Mouse (Mus musculus): ENCODE results near the gene Adarb1. TPM values are rescaled to one million over a fixed set of nuclear protein-coding genes. Genes with fewer than 3 reads are reported as not detected.

Gene Adarb1
- polyA plus RNA-seq, 1 experiment: 5.5 TPM

DNA sequence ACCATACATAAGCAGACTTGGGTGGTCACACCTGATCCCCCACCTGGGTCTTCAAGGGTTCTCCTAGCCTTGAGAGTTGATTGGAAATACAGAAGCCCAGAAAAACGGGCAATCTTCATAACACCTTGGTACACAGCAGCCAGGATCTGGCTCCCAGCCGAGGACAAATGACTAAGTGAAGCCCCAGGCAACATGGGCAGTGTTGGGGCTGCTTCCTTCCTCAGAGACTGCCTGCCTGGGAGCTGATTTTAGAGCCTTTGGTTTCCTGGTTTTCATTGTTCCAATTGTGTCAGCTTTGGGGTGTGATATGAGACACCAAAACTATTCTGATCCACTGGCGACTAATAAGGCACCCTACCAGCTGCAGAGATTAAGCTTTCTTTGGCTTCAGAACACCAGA lies 20.0 kb downstream of the Adarb1 start:
- TF ChIP-seq POLR2A (IDR thresholded peaks at IDR 0.05; ENCODE audit: control insufficient read depth, extremely low read depth, insufficient read depth, low read length, poor library complexity) (no peak), CTCF (IDR thresholded peaks at IDR 0.05; ENCODE audit: borderline replicate concordance, control insufficient read depth, extremely low read depth, insufficient read depth, low read length, poor library complexity) (no peak)
- Histone ChIP-seq H3K27ac (ENCODE audit: control insufficient read depth, insufficient read depth, low read length) (no peak overlapping the region), H3K4me3 (ENCODE audit: control insufficient read depth, insufficient read depth, low read length) (no peak overlapping the region), H3K27me3 (ENCODE audit: control insufficient read depth, insufficient read depth, low read length) (no peaks in the 10 kb centered on the region), H3K4me1 (replicated peaks; ENCODE audit: control insufficient read depth, insufficient read depth, low read length) (no peaks in the 10 kb centered on the region), H3K36me3 (ENCODE audit: control insufficient read depth, insufficient read depth, low read length) (no peaks in the 10 kb centered on the region)
- 35% methylated on average over 3 of the region's 3 CpGs for WGBS
- DNase-seq: no peak

DNA sequence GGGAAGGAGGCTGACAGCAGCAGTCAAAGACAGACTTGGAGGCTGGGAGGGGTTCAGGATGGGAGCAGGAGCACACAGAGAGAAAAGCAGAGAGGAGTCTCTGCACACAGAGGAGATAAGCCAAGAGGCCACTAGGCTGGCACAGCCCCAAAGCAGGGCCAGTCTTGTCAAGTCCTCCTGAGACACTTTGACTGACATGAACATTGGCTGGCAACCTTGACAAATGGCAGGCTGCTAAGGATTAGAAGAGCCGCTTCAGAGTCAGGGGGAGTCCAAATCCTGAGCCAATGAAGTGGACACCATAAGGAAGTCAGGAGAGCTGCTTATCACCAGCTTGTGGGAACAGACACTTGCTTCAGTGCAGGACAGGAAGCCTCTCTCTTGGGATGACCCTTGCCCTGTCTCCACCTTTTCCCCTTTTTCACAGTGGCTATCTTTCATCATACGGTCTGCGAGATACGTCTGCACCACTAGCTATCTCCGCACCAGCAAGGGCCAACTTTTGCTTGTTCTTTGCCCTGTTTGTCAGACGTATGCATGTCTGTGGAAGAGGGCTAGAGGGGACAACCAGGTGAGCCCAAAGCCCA lies 20.9 kb downstream of the Adarb1 start:
- H3K36me3 ChIP-seq (ENCODE audit: control insufficient read depth, insufficient read depth, low read length): no peaks in the 10 kb centered on the region
- H3K27ac ChIP-seq (ENCODE audit: control insufficient read depth, insufficient read depth, low read length): no peak overlapping the region
- no peak overlapping the region for H3K4me3 ChIP-seq (ENCODE audit: control insufficient read depth, insufficient read depth, low read length)
- WGBS: 95% methylated on average over 6 of the region's 6 CpGs
- H3K27me3 ChIP-seq (ENCODE audit: control insufficient read depth, insufficient read depth, low read length): no peaks in the 10 kb centered on the region
- TF ChIP-seq POLR2A (IDR thresholded peaks at IDR 0.05; ENCODE audit: control insufficient read depth, extremely low read depth, insufficient read depth, low read length, poor library complexity): no peak
- no peak for TF ChIP-seq CTCF (IDR thresholded peaks at IDR 0.05; ENCODE audit: borderline replicate concordance, control insufficient read depth, extremely low read depth, insufficient read depth, low read length, poor library complexity)
- H3K4me1 ChIP-seq (replicated peaks; ENCODE audit: control insufficient read depth, insufficient read depth, low read length): no peaks in the 10 kb centered on the region
- no peak for DNase-seq

DNA sequence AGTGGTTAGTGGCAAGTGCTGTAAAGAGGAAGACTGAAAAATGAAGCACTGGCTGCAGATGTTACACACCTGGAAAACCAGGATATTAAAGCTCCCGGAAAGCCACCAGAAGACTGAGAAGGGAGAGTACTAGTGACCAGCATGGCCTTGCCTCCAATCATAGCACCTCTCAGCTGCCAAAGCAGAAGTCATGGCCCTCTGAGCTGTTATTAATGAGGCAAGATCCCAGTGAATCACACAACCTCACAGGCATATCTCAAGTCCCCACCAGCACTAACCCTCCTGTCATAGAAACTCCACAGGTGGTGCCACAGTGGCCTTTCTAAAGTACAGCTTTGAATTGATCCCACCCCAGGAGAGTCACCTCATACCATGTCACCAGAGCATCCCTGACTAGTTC lies 22.1 kb downstream of the Adarb1 start:
- Histone ChIP-seq H3K27ac (ENCODE audit: control insufficient read depth, insufficient read depth, low read length) (no peak overlapping the region), H3K36me3 (ENCODE audit: control insufficient read depth, insufficient read depth, low read length) (no peaks in the 10 kb centered on the region), H3K4me3 (ENCODE audit: control insufficient read depth, insufficient read depth, low read length) (no peak overlapping the region), H3K4me1 (replicated peaks; ENCODE audit: control insufficient read depth, insufficient read depth, low read length) (no peaks in the 10 kb centered on the region), H3K27me3 (ENCODE audit: control insufficient read depth, insufficient read depth, low read length) (no peaks in the 10 kb centered on the region)
- no peak for DNase-seq
- no peak for TF ChIP-seq CTCF (IDR thresholded peaks at IDR 0.05; ENCODE audit: borderline replicate concordance, control insufficient read depth, extremely low read depth, insufficient read depth, low read length, poor library complexity)
- TF ChIP-seq POLR2A (IDR thresholded peaks at IDR 0.05; ENCODE audit: control insufficient read depth, extremely low read depth, insufficient read depth, low read length, poor library complexity): no peak
- 97% methylated on average over 1 of the region's 1 CpGs for WGBS

DNA sequence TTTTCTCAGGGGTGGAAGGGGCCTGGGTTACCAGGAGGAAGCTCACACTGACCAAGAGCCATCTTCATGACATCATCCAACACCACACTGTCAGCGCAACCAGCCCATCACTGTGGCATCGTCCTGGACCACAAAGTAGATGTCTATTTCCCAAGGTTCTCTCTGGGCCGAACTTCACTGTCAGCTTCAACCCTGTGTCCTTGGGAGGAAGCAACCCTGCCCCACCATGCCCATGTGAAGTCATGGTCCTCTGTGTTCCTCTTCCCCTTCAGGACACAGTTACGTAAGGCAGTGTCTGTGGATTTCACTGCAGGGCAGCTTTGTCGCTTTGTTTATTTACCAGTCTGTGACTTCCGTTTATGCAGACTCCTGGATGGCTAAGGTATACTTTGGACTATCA lies 27.0 kb downstream of the Adarb1 start:
- Histone ChIP-seq H3K4me1 (replicated peaks; ENCODE audit: control insufficient read depth, insufficient read depth, low read length) (no peaks in the 10 kb centered on the region), H3K4me3 (ENCODE audit: control insufficient read depth, insufficient read depth, low read length) (no peak overlapping the region), H3K27me3 (ENCODE audit: control insufficient read depth, insufficient read depth, low read length) (no peaks in the 10 kb centered on the region), H3K36me3 (ENCODE audit: control insufficient read depth, insufficient read depth, low read length) (no peaks in the 10 kb centered on the region), H3K27ac (ENCODE audit: control insufficient read depth, insufficient read depth, low read length) (no peak overlapping the region)
- no peak for TF ChIP-seq CTCF (IDR thresholded peaks at IDR 0.05; ENCODE audit: borderline replicate concordance, control insufficient read depth, extremely low read depth, insufficient read depth, low read length, poor library complexity)
- no peak for TF ChIP-seq POLR2A (IDR thresholded peaks at IDR 0.05; ENCODE audit: control insufficient read depth, extremely low read depth, insufficient read depth, low read length, poor library complexity)
- 88% methylated on average over 6 of the region's 6 CpGs for WGBS
- DNase-seq: no peak

DNA sequence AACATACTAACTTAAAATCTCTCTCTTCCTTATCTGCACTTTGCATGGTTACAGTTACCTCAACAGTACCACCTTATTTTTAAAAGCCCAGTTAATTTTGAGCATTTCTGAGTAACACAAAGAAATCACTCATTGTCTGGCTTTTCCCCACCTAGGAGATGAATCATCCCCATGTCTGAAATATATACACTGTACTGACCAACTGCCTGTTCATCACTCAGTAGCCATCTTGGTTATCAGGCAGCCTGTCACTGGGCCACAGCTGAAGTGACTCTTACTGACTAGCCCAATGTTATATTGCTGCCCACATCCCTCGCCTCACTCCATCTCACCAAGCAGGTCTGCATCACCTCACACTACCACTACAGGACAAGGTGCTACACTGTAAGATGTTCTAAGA lies 30.5 kb downstream of the Adarb1 start:
- DNase-seq: no peak
- H3K4me1 ChIP-seq (replicated peaks; ENCODE audit: control insufficient read depth, insufficient read depth, low read length): no peaks in the 10 kb centered on the region
- H3K4me3 ChIP-seq (ENCODE audit: control insufficient read depth, insufficient read depth, low read length): no peak overlapping the region
- H3K27ac ChIP-seq (ENCODE audit: control insufficient read depth, insufficient read depth, low read length): no peak overlapping the region
- no peak for TF ChIP-seq POLR2A (IDR thresholded peaks at IDR 0.05; ENCODE audit: control insufficient read depth, extremely low read depth, insufficient read depth, low read length, poor library complexity)
- no peak for TF ChIP-seq CTCF (IDR thresholded peaks at IDR 0.05; ENCODE audit: borderline replicate concordance, control insufficient read depth, extremely low read depth, insufficient read depth, low read length, poor library complexity)
- no peaks in the 10 kb centered on the region for H3K27me3 ChIP-seq (ENCODE audit: control insufficient read depth, insufficient read depth, low read length)
- WGBS: 95% methylated on average over 1 of the region's 1 CpGs
- H3K36me3 ChIP-seq (ENCODE audit: control insufficient read depth, insufficient read depth, low read length): no peaks in the 10 kb centered on the region

DNA sequence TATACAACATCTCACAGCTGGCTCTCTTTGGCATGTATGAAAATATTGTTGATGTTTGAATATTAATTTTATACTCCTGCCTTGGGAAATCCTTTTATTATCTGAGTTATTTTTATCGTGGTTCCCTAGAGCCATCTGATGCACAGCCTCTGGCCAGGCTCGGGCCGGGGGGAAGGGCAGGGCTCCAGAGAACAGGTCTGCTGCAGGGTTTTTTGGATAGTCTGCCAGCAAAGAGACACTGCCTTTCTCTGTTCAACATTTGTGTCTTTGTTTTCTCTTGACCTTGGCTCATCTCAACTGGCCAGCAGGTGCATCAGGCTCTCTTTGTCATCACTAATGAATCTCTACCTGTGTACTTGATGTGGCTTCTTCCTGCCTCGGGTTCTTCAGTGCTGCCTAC lies 32.3 kb downstream of the Adarb1 start:
- Histone ChIP-seq H3K4me1 (replicated peaks; ENCODE audit: control insufficient read depth, insufficient read depth, low read length) (no peaks in the 10 kb centered on the region), H3K27me3 (ENCODE audit: control insufficient read depth, insufficient read depth, low read length) (no peaks in the 10 kb centered on the region), H3K4me3 (ENCODE audit: control insufficient read depth, insufficient read depth, low read length) (no peak overlapping the region), H3K27ac (ENCODE audit: control insufficient read depth, insufficient read depth, low read length) (no peak overlapping the region), H3K36me3 (ENCODE audit: control insufficient read depth, insufficient read depth, low read length) (no peaks in the 10 kb centered on the region)
- TF ChIP-seq POLR2A (IDR thresholded peaks at IDR 0.05; ENCODE audit: control insufficient read depth, extremely low read depth, insufficient read depth, low read length, poor library complexity): no peak
- TF ChIP-seq CTCF (IDR thresholded peaks at IDR 0.05; ENCODE audit: borderline replicate concordance, control insufficient read depth, extremely low read depth, insufficient read depth, low read length, poor library complexity): no peak
- no peak for DNase-seq
- WGBS: 82% methylated on average over 4 of the region's 4 CpGs

DNA sequence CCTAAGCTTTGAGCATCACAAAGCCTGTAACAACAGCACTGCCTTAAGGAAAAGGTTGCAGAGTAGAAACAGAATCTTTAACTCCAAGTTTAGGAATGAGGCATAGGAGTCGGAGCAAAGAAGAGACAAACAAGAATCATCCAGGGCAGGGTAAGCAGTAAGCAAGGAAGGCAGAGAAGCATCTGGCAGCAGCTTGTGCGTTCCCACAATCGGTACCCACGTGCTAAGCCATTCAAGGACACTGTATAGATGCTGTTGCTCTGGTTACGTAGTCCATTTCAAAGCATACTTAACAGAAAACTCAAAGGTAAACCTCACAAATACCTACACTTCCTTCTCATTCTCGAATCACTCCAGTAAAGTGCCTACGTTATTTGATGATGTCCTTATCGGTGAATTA lies 35.0 kb downstream of the Adarb1 start:
- Histone ChIP-seq H3K4me1 (replicated peaks; ENCODE audit: control insufficient read depth, insufficient read depth, low read length) (no peaks in the 10 kb centered on the region), H3K4me3 (ENCODE audit: control insufficient read depth, insufficient read depth, low read length) (no peak overlapping the region), H3K27ac (ENCODE audit: control insufficient read depth, insufficient read depth, low read length) (no peak overlapping the region), H3K36me3 (ENCODE audit: control insufficient read depth, insufficient read depth, low read length) (no peaks in the 10 kb centered on the region), H3K27me3 (ENCODE audit: control insufficient read depth, insufficient read depth, low read length) (no peaks in the 10 kb centered on the region)
- DNase-seq: no peak
- no peak for TF ChIP-seq POLR2A (IDR thresholded peaks at IDR 0.05; ENCODE audit: control insufficient read depth, extremely low read depth, insufficient read depth, low read length, poor library complexity)
- no peak for TF ChIP-seq CTCF (IDR thresholded peaks at IDR 0.05; ENCODE audit: borderline replicate concordance, control insufficient read depth, extremely low read depth, insufficient read depth, low read length, poor library complexity)
- 92% methylated on average over 8 of the region's 8 CpGs for WGBS
